Mouse (Mus musculus) heart, adult 2 months (tissue): Measurements from ENCODE around the gene Zfp518b. TPM values are rescaled to one million over a fixed set of nuclear protein-coding genes. Genes with fewer than 3 reads are reported as not detected.

ENCODE experiments used
- DNase-seq, 2 experiments: peaks; one replicate each; pipeline ENCODE4 v3.0.0; 2021
- H3K27ac ChIP-seq: fragments of 200-600 bp; 2 replicates; pipeline ENCODE4 v1.8.1; 2022
- H3K27me3 ChIP-seq: fragments of 200-500 bp; 2 replicates; pipeline ENCODE4 v1.6.1; 2012; ENCODE audit warnings: mild to moderate bottlenecking, low read length, inconsistent platforms, mixed read lengths; ENCODE audit not compliant: control insufficient read depth, insufficient read depth
- H3K36me3 ChIP-seq: fragments of 200-500 bp; 2 replicates; pipeline ENCODE4 v1.6.1; 2012; ENCODE audit warnings: low read length, inconsistent platforms; ENCODE audit not compliant: control insufficient read depth, insufficient read depth
- H3K4me1 ChIP-seq: fragments of 200-500 bp; 2 replicates; pipeline ENCODE4 v1.6.1; 2011; ENCODE audit warnings: low read length; ENCODE audit not compliant: control insufficient read depth, insufficient read depth
- H3K4me3 ChIP-seq: fragments of 200-600 bp; 2 replicates; pipeline ENCODE4 v1.8.1; 2022
- H3K79me2 ChIP-seq: fragments of 200-500 bp; replicated peaks from 2 replicates; pipeline ENCODE4 v1.6.1; 2012; ENCODE audit warnings: mild to moderate bottlenecking, inconsistent platforms, low read length, moderate library complexity, mixed read lengths; ENCODE audit not compliant: control insufficient read depth, insufficient read depth
- H3K9ac ChIP-seq: fragments of 200-500 bp; 2 replicates; pipeline ENCODE4 v1.6.1; 2012; ENCODE audit warnings: low read depth, mild to moderate bottlenecking, control low read depth, inconsistent platforms, low read length, mixed read lengths
- CTCF ChIP-seq: fragments of 200-600 bp; IDR thresholded peaks from 2 replicates; pipeline ENCODE4 v1.8.1; 2022; ENCODE audit warnings: antibody characterized with exemption, mild to moderate bottlenecking, moderate library complexity
- EP300 ChIP-seq: fragments of 200-500 bp; IDR thresholded peaks from 2 replicates; pipeline ENCODE4 v1.6.1; 2011; ENCODE audit warnings: low read depth, low read length, control low read depth; ENCODE audit not compliant: insufficient read depth
- POLR2A ChIP-seq: fragments of 200-500 bp; IDR thresholded peaks from 2 replicates; pipeline ENCODE4 v1.6.1; 2011; ENCODE audit warnings: mild to moderate bottlenecking, low read depth, low read length, control low read depth; ENCODE audit not compliant: insufficient read depth
- WGBS: fragments of 180-500 bp; shearing (Covaris S2); methylation state at CpG from one replicate; pipeline ENCODE4 v1.1.7; 2018; 5-methylcytosine and 5-hydroxymethylcytosine counted together
- intact Hi-C: fragments of 180-260 bp; cut with DNase I; formaldehyde crosslinking; loops from one replicate; pipeline ENCODE4 v1.15.1; 2025
- long read RNA-seq: library from polyadenylated mRNA; stranded (forward); transcript quantifications from one replicate; pipeline ENCODE4 v2.0.0, GENCODE M21; 2021
- polyA plus RNA-seq: library from polyadenylated mRNA; depleted of rRNA; stranded (reverse); fragments of >200 nt; gene quantifications from 2 replicates; pipeline ENCODE4 v1.2.3, GENCODE M21; 2012; rRNA removed
- total RNA-seq, 2 experiments: library from RNA; stranded (reverse); gene quantifications; 2 replicates each; pipeline ENCODE4 v1.2.3; 2021

Zfp518b gene
- total RNA-seq (1 to 10 TPM; 4.0 to 4.8 TPM), polyA plus RNA-seq (1.4 and 2.0 TPM in 2 replicates)
- long read RNA-seq, result 0 reads

GRCm38 (mm10) chr5:38684164-38684911 is at the start of gene Zfp518b:
Zfp518b (minus strand) TSS chr5:38684826.
- under 1% methylated on average over 87 of the region's 89 CpGs for WGBS
- Histone ChIP-seq H3K79me2 (no peaks in the 10 kb centered on the region), H3K36me3 (no peaks in the 10 kb centered on the region), H3K4me1 (peaks cover 1% of the 10 kb centered on the region; the same call in 1 of the 2 replicates), H3K27me3 (no peaks in the 10 kb centered on the region), H3K4me3 (peak within 1 kb of the TSS; percentile 69), H3K27ac (peak within 1 kb of the TSS; percentile 68), H3K9ac (peak within 1 kb of the TSS; percentile 91)
- DNase-seq, result peak; percentile 87 to 89
- intact Hi-C loops, result no loop called here
- TF ChIP-seq CTCF, result no peak
- no peak for TF ChIP-seq POLR2A
- no peak for TF ChIP-seq EP300

- WGBS, result 67% methylated on average over 11 of the region's 11 CpGs
- no peak overlapping the region for H3K27ac ChIP-seq
- no peaks in the 10 kb centered on the region for H3K4me1 ChIP-seq
- no peaks in the 10 kb centered on the region for H3K36me3 ChIP-seq
- no peak for DNase-seq
- H3K27me3 ChIP-seq, result no peaks in the 10 kb centered on the region
- intact Hi-C loops, result no loop called here
- H3K79me2 ChIP-seq, result no peaks in the 10 kb centered on the region
- no peak overlapping the region for H3K4me3 ChIP-seq
- H3K9ac ChIP-seq, result no peak overlapping the region
- no peak for TF ChIP-seq CTCF
- no peak for TF ChIP-seq POLR2A
- no peak for TF ChIP-seq EP300
Measured at GRCm38 (mm10) chr5:38708940-38709581, 24.4 kb upstream of the Zfp518b start.

GRCm38 (mm10) chr5:38707364-38708075 is 22.9 kb upstream of the Zfp518b start:
- no peak for TF ChIP-seq POLR2A
- no peak for TF ChIP-seq CTCF
- TF ChIP-seq EP300, result no peak
- intact Hi-C loops, result no loop called here
- DNase-seq, result no peak
- no peaks in the 10 kb centered on the region for H3K79me2 ChIP-seq
- 57% methylated on average over 7 of the region's 7 CpGs for WGBS
- H3K27ac ChIP-seq, result no peak overlapping the region
- no peaks in the 10 kb centered on the region for H3K27me3 ChIP-seq
- no peaks in the 10 kb centered on the region for H3K36me3 ChIP-seq
- H3K9ac ChIP-seq, result no peak overlapping the region
- H3K4me3 ChIP-seq, result no peak overlapping the region
- no peaks in the 10 kb centered on the region for H3K4me1 ChIP-seq

DNA sequence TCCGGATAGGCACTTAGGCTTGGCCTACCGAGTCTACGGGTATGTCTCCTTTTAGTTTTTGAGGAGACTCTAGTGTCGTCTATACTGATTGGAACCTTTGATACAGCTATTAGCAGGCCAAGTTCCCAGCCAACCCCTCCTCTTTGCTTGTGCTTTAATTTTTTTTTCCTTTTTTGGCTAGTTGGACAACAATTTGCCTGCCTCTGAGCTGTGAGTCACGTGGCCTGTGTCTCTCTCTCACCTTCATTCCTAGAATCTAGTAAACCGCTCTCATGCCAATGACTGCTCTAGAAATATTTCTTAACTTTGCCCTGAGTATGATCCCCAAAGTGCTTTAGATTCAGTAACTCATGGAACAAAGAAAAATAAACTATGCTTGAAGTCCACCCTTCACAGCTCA is 18.3 kb upstream of the Zfp518b start:
- Histone ChIP-seq H3K79me2 (no peaks in the 10 kb centered on the region), H3K4me1 (no peaks in the 10 kb centered on the region), H3K36me3 (no peaks in the 10 kb centered on the region), H3K27me3 (no peaks in the 10 kb centered on the region), H3K9ac (no peak overlapping the region), H3K27ac (no peak overlapping the region), H3K4me3 (no peak overlapping the region)
- DNase-seq, result no peak
- intact Hi-C loops, result no loop called here
- 89% methylated on average over 6 of the region's 6 CpGs for WGBS
- TF ChIP-seq POLR2A, result no peak
- no peak for TF ChIP-seq CTCF
- no peak for TF ChIP-seq EP300

- DNase-seq, result no peak
- no peak for TF ChIP-seq CTCF
- TF ChIP-seq POLR2A, result no peak
- no peak for TF ChIP-seq EP300
- H3K27me3 ChIP-seq, result no peaks in the 10 kb centered on the region
- no peak overlapping the region for H3K9ac ChIP-seq
- no peaks in the 10 kb centered on the region for H3K79me2 ChIP-seq
- 81% methylated on average over 2 of the region's 2 CpGs for WGBS
- intact Hi-C loops, result no loop called here
- no peak overlapping the region for H3K4me3 ChIP-seq
- no peaks in the 10 kb centered on the region for H3K4me1 ChIP-seq
- H3K27ac ChIP-seq, result no peak overlapping the region
- H3K36me3 ChIP-seq, result no peaks in the 10 kb centered on the region
Measured at GRCm38 (mm10) chr5:38702091-38702490, 17.5 kb upstream of the Zfp518b start.
